Mouse (Mus musculus): Measurements from ENCODE around the gene Rhbdf2.

GRCm38 (mm10) chr11:116661291-116661947, 34.6 kb upstream of the Rhbdf2 start:
- TF ChIP-seq GATA1 (IDR thresholded peaks at IDR 0.05; ENCODE audit: borderline replicate concordance, low read length) (no peak), FLI1 (IDR thresholded peaks at IDR 0.05; ENCODE audit: low read length) (no peak)

Data from megakaryocyte, embryonic 14.5 days (primary cell).